Mouse (Mus musculus) limb, embryonic 10.5 days (tissue): ENCODE measurements around the gene Brms1l. TPM values are rescaled to one million over a fixed set of nuclear protein-coding genes. Genes with fewer than 3 reads are reported as not detected.

Source experiments
- DNase-seq: peaks from one replicate; pipeline ENCODE4 v3.0.0-alpha.2; 2017; ENCODE audit warnings: low spot score
- H3K27ac ChIP-seq: fragments of 300-500 bp; sonication (generic); 2 replicates; pipeline ENCODE4 v1.5.1; 2016; ENCODE audit warnings: mild to moderate bottlenecking
- H3K27me3 ChIP-seq: fragments of 300-500 bp; sonication (generic); 2 replicates; pipeline ENCODE4 v1.6.1; 2016; ENCODE audit warnings: low read depth, mild to moderate bottlenecking; ENCODE audit not compliant: poor library complexity, severe bottlenecking
- H3K36me3 ChIP-seq: fragments of 300-500 bp; sonication (generic); 2 replicates; pipeline ENCODE4 v1.6.1; 2016; ENCODE audit warnings: mild to moderate bottlenecking, moderate library complexity
- H3K4me1 ChIP-seq: fragments of 300-500 bp; sonication (generic); 2 replicates; pipeline ENCODE4 v1.6.1; 2016
- H3K4me3 ChIP-seq: fragments of 300-500 bp; sonication (generic); 2 replicates; pipeline ENCODE4 v1.5.1; 2016; ENCODE audit warnings: mild to moderate bottlenecking, moderate library complexity
- H3K9me3 ChIP-seq: fragments of 300-500 bp; sonication (generic); replicated peaks from 2 replicates; pipeline ENCODE4 v1.6.1; 2016; ENCODE audit warnings: mild to moderate bottlenecking
- WGBS: fragments of 180-500 bp; shearing (Covaris S2); methylation state at CpG from one replicate; pipeline ENCODE4 v1.1.7; 2016; 5-methylcytosine and 5-hydroxymethylcytosine counted together
- microRNA-seq: library from miRNA; unstranded; fragments of <30 nt; microRNA quantifications from one replicate; pipeline ENCODE4, GENCODE M21; 2017
- polyA plus RNA-seq: library from polyadenylated mRNA; unstranded; fragments of >200 nt; fragmentation: Nextera tagmentation; extraction: Ambion mirVana; gene quantifications from 2 replicates; pipeline ENCODE4 v1.2.1, GENCODE M21; 2016

The Brms1l gene
- polyA plus RNA-seq, 1 experiment from 2014 or later: 45.9 TPM

GRCm38 (mm10) chr12:55888570-55888969, 52.4 kb downstream of the Brms1l start:
- Histone ChIP-seq H3K27ac (no peak overlapping the region), H3K9me3 (no peaks in the 10 kb centered on the region), H3K4me3 (no peak overlapping the region), H3K36me3 (no peaks in the 10 kb centered on the region), H3K27me3 (no peaks in the 10 kb centered on the region), H3K4me1 (no peaks in the 10 kb centered on the region)
- DNase-seq: peak; percentile 37
- 38% methylated on average over 5 of the region's 5 CpGs for WGBS

- no peaks in the 10 kb centered on the region for H3K36me3 ChIP-seq
Measured at GRCm38 (mm10) chr12:55904801-55905200, 68.7 kb downstream of the Brms1l start.

GRCm38 (mm10) chr12:55912138-55912537, 76.0 kb downstream of the Brms1l start:
- 70% methylated on average over 3 of the region's 3 CpGs for whole genome bisulfite sequencing
- no peak overlapping the region for H3K27ac ChIP-seq
- H3K27me3 ChIP-seq: no peaks in the 10 kb centered on the region
- DNase-seq: no peak
- H3K4me1 ChIP-seq: no peaks in the 10 kb centered on the region
- no peak overlapping the region for H3K4me3 ChIP-seq
- H3K9me3 ChIP-seq: no peaks in the 10 kb centered on the region
- no peaks in the 10 kb centered on the region for H3K36me3 ChIP-seq

More at GRCm38 (mm10) chr12:55904801-55905200, 68.7 kb downstream of the Brms1l start:
- H3K4me3 ChIP-seq: no peak overlapping the region
- H3K9me3 ChIP-seq: no peaks in the 10 kb centered on the region
- no peak for DNase-seq
- no peaks in the 10 kb centered on the region for H3K4me1 ChIP-seq
- WGBS: 86% methylated on average over 1 of the region's 1 CpGs
- no peaks in the 10 kb centered on the region for H3K27me3 ChIP-seq
- H3K27ac ChIP-seq: no peak overlapping the region

- Histone ChIP-seq H3K27me3 (no peaks in the 10 kb centered on the region), H3K4me3 (no peak overlapping the region), H3K36me3 (no peaks in the 10 kb centered on the region), H3K27ac (no peak overlapping the region), H3K9me3 (no peaks in the 10 kb centered on the region), H3K4me1 (no peaks in the 10 kb centered on the region)
- 80% methylated on average over 9 of the region's 9 CpGs for WGBS
- no peak for DNase-seq
Measured at GRCm38 (mm10) chr12:55913201-55913600, 77.1 kb downstream of the Brms1l start.

DNA sequence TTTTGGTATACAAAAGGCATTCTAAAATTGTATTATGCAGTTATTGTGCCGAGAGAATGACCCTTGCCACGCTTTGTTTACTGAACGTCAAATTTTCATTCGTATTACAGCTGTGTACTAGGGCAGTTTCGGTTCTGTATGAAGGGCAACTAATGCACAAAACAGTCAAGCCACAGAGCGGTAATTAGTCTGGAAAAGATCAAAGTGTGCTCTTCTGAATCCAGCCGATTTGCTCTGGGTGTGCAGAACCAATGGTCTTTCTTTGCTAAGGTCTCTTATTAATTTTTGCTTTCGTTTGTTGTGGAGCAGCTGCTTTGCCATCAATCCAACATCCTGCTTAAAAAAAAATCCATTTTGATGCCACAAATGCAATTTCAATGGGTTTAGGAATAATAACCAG, 80.1 kb downstream of the Brms1l start:
- 77% methylated on average over 8 of the region's 8 CpGs for WGBS
- Histone ChIP-seq H3K9me3 (no peaks in the 10 kb centered on the region), H3K36me3 (no peaks in the 10 kb centered on the region), H3K27ac (no peak overlapping the region), H3K4me1 (no peaks in the 10 kb centered on the region), H3K27me3 (no peaks in the 10 kb centered on the region), H3K4me3 (no peak overlapping the region)
- DNase-seq: no peak

GRCm38 (mm10) chr12:55917020-55917419, 80.9 kb downstream of the Brms1l start:
- H3K36me3 ChIP-seq: no peaks in the 10 kb centered on the region
- DNase-seq: no peak
- H3K9me3 ChIP-seq: no peaks in the 10 kb centered on the region
- no peak overlapping the region for H3K4me3 ChIP-seq
- no peak overlapping the region for H3K27ac ChIP-seq
- H3K27me3 ChIP-seq: no peaks in the 10 kb centered on the region
- H3K4me1 ChIP-seq: no peaks in the 10 kb centered on the region
- 95% methylated on average over 19 of the region's 19 CpGs for WGBS

Small RNA genes lying within 50 kb of the gene (microRNA-seq; reads per million reads assigned to microRNA genes)
- 0.88 reads per million for gene Gm23394

Other genes starting within 250 kb of the Brms1l start
- 0.05 TPM in 1 of 2 replicates, not detected in the other for gene Insm2, start 236.9 kb upstream of the Brms1l start, polyA plus RNA-seq
- 8.1 and 10.5 TPM in 2 replicates for gene Ralgapa1, start 15.2 kb upstream of the Brms1l start, polyA plus RNA-seq